Mouse (Mus musculus) layer of hippocampus, postnatal 14 days (tissue): Measurements from ENCODE around the gene Spaca4. TPM values are rescaled to one million over a fixed set of nuclear protein-coding genes. Genes with fewer than 3 reads are reported as not detected.

Experiments
- DNase-seq, 2 experiments: peaks; one replicate each; pipeline ENCODE4 v3.0.0; 2021 to 2022; ENCODE audit warnings: low spot score in 2 of 2, mixed read lengths in 1 of 2
- total RNA-seq, 2 experiments: library from RNA; stranded (reverse); gene quantifications; 2 replicates each; pipeline ENCODE4 v1.2.3; 2021

The Spaca4 gene
- total RNA-seq, 2 experiments from 2014 or later = not detected

DNA sequence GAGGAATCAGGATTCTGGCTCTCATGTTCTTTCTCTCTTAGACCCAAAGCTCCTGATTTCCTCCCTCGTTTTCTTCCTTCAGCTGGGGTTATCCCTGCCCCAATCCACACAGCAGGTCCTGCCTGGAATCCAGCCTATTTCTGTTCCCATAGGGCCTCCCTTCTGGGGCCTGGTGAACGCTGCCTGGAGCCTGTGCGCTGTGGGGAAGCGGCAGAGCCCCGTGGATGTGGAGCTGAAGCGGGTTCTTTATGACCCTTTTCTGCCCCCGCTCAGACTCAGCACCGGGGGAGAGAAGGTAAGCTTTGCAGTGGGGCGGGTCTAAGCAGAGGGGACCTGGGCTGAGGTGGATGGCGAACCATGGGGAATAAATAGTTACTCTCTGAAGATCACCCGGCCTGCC is 24.5 kb downstream of the Spaca4 start:
- DNase-seq = peak in 1 of 2 experiments; percentile 66

DNA sequence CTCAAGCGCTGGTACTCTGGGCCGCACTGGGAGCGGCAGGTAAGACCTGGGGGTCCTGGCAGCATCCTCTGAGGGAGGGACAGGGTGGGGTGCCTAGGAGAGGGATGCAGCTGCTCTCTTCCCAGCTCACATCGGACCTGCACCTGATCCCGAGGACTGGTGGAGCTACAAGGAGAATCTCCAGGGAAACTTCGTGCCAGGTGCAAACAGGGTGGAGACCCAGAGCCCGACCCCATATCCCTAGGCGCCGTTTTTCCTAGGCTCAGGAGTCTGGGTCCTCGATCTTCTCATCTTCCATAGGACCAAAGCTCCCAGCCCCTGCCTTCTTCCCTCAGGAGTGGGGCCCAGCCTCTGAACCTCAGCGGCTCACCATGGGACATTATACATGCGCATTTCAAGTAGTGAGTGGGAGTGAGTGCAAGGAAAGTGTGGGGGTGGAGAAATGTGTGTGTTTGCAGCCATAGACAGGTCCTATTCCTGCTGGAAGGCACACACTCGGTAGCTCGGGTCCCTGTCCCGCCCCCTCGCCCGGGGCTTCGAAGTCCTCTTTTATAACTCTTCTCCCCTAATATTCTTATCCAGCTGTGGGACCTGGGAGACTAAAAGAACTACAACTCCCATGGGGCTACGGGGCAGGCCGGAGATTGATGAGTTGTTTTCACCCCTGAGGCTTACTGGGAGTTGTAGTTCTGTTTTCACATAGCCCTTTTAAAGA is 25.2 kb downstream of the Spaca4 start:
- peak; percentile 78 to 91 for DNase-seq

DNA sequence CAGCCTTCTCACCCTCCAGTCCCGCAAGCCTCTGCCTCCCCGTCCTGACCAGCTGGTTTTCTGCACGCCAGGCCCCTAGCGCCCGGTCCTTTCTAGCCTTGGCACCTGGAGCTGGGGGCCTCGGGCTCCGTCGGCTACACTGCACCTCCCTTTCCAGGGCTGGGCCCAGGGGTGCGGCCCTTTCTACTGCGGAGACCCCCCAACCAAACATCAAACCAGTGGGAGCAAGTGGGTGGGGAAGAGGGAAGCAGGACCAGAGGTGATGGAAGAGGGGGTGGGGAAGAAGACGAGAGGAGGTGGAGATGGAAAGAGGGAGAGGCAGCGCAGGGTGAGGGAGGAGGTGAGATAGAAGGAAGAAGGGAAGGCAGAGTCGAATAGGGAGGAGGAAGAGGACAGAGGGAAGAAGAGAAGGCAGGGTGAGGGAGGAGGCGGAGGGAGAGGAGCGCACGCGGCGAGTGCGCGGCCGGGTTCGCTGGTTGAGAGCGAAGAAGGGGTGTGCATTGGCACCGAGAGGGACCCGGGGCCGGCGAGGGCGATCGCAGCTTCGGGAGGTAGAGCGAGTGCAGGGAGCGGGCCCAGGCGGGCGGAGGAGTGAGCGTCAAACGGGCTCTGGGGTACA is 26.0 kb downstream of the Spaca4 start, which contains the start of gene Car11:
Gene Car11 (plus strand): TSS at position 321 of the 619 bp plus-strand sequence.
- DNase-seq = peak; percentile 37 to 39

DNA sequence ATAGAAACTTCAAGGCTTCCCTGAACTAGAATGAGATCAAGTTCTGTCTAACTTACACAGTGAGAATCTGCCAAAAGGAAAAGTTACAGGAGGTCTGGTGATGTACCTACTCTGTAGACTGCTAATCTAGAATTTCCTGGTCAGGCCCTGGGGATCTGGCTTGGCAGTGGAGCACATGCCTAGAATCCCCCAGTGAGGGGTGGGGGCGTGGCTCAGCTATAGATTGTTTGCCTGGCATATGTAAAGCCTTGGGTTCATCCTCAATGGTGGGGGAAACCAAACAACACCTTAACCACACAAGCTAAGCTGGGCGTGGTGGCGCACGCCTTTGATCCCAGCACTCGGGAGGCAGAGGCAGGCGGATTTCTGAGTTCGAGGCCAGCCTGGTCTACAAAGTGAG is 27.7 kb downstream of the Spaca4 start:
- DNase-seq = no peak

DNA sequence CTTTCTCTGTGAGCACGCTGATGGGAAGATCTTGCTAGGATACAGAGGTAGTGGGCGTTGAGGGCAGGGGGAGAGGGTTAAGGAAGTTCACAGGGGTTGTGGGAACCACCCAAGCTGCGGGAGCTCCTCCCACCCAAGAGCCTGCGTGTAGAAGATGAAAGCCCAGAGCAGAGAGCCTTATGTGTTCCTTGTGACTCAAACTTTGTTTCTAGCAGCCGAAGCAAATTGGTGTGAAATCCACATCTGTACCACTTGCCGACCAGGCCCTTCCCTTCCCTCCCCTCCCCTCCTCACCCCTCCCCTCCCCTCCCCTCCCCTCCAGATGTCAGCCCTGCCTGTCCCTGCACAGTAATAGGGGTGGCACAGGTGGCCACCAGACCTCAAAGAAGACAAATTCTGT is 30.5 kb downstream of the Spaca4 start:
- DNase-seq = no peak

DNA sequence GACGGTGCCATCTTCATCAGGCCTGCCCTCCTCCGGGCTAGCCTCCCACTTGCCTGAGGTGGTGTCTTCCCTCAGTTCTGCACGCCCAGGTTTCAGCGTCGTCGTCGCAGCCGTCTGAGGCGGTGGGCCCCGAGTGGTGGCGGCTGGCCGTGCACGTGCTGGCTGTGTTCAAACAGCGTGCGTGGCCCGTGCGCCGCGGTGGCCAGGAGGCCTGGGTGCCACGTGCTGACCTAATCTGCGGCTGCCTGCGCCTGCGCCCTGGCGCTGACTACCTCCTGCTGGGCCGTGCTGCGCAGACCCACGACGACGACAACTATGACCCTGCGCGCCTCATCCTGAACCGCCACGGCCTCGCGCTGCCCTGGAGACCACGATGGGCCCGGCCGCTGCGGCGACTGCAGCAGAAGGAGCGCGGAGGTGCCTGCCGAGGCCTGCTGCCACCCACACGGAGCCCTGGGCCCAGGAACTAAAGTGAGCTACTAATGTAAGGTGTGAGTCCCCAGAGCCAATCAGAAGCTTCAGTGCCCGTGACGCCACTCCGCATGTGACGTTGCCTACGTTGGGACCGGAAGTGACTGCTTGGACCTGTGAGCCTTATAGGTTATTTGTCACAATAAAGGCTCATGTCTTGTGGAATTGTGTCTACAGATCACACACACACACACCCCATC is 31.6 kb downstream of the Spaca4 start, which contains the start of gene Sec1:
Gene Sec1 (minus strand): TSS at position 482 of the 671 bp plus-strand sequence.
- no peak for DNase-seq

DNA sequence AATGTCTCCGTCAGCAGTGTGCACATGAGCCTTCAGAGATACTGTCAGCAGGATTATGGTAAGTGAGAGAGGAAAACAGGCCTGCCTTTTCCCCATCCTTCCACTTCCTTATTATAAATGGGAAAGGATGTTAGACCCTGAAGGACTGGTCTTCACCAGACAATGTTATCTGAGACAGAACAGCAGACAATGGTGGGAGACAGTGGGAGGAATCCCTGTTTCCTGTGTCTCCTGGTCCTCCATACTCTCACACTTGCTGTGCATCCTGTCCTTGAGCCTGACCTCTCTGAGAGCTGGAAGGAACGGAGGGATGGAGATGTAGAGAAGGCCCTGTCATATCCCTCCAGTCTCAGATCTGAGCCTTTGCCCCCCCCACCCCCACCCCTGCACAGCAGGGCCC is 33.2 kb downstream of the Spaca4 start:
- no peak for DNase-seq

DNA sequence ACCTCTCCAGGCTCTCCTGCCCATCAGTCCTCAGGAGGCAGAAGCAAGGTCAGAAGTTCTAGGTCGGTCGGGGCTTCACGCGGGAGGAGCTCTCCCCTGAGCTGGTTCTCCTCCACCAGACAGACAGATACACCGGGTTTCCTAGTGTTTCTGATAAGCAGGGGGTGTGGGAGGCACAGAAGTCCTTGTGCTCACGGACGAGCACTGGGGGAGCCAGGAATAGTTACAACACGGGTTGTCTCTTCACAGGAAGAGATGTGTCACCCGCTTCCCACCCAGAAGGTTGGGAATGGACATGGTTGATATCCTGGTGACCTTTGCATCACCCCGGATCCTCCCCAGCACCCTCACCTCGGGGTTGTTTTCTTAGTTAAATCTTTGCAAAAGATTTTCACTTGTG is 35.8 kb downstream of the Spaca4 start:
- DNase-seq = no peak

DNA sequence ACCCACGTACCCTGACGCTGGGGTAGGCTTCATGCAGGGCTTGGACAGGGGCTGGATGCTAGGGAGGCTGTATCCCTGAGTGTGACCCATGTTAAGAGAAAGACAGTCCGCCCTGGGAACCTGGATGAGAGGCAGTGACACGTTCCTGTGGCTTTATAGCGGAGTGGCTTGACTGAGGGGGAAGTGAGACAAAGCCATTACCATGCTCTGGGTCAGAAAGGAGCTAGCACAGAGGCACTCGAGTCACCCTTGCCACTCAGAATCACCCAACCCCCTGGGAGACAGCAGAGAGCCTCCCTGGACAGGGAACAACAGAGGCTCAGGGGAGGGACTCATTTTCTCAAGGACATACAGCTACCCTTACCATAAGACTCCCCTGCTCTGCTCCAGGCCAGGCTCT is 36.5 kb downstream of the Spaca4 start:
- no peak for DNase-seq

DNA sequence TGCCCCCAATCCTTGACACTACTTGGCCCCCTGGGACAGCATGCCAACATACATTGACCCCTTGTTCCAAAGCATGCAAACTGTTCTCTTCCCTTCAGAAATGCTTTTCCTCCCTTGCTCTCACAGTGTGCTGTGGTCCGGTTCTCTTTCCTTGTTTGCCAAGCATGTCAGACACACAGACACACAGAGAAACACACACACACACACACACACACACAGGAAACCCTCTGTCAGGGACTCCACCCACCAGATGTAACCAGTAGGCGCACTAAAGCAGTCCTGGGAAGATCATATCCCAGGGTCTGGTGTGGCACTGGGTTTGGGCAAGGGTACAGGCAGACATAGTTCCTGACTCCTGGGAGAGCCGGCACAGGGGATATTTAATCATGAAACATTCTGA is 38.8 kb downstream of the Spaca4 start:
- no peak for DNase-seq

DNA sequence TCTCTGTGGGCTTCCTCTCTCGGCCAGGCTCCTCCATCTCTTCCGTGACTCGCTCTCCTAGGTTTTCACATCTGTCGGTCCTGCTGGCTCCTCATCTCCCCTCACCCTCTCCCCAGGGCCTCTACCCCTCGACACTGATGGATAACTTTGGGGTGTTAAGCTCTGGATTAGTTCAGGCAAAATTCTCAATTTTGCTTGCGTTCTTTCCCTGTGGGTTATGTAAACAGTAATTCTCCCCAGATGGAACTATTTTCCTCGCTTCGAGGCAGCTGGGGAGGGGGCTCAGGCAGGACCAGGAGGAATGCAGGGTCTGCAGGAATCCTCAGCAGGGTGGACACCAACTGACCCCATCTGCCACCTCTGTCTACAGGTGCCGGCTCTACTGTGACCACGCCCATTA is 39.8 kb downstream of the Spaca4 start:
- DNase-seq = no peak

DNA sequence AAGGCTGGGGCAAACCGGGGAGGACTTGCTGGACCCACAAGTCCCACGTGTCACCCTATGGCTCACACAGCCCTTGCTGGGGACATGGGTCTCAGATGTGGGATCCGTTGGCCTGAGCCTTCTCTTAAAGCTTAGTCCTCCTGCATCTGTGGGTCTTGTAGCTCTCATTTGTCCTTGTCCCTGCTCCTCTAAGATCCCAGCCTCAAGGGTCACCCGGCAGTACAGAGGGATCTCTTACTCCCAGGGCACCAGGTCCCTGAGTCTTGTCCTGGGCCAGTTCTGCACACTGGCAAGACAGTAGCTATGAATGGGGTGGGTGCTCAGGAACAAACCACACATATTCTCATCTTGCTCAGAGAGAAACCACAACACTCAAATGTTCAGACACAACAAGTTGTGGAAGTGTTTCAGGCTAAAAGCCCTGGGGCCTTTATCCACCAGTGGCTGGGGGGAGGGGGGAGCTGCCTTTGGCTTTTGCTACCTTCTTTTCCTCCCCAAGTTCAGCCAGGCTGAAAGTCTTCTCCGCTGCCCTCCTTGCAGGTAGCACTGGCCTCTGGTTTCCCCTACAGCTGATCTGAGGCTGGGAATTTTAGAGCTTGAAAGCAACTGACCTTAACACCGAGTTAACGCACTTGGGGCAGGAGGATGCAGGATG is 42.1 kb downstream of the Spaca4 start, which contains the start of gene Ntn5:
Gene Ntn5 (plus strand): TSS at position 627 of the 655 bp plus-strand sequence.
- no peak for DNase-seq

DNA sequence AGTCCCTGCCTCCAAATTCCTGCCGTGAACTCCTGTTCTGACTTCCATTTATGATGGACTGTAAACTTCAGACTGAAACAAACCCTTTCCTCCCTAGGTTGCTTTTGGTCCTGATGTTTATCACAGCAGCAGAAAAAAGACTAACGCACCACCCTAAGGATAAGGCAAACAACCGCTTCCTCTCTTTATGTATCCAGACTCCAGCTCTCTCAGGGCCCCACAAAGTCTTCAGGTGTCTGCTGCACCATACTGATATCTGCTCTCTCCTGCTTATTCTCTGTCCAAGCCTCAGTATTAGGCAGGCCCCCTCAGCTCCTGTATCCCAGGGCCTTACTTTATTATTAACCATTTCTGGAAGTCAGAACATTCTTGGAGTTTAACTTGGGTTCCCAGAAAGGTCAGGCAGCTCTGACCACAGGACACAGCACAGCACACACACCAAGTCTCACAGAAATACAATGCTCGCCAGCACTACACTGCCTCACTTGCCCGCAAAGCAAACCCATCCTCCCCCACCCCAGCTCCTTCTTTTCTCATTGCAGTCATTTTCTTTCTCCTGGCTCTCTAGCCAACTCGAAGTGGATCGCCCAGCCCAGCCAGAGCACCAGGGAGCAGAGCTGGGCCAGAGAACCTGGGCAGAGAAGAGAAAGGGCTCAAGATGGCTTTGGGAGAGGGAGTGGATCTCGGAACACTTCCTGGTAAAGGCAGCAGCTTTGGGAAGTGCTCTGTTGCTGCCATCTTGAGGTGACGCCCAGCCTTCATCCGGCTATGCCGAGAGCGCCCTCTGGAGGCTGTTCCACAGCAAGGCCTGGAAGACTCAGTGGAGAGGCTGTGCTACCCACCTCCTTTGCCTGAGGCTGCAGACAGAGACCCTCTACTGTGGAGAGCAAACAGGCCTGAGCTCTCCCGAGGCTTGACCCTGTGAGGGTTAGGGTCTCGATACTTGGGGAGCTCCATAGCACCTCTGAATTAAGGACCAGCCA is 43.2 kb downstream of the Spaca4 start:
- DNase-seq = peak; percentile 89 to 92

DNA sequence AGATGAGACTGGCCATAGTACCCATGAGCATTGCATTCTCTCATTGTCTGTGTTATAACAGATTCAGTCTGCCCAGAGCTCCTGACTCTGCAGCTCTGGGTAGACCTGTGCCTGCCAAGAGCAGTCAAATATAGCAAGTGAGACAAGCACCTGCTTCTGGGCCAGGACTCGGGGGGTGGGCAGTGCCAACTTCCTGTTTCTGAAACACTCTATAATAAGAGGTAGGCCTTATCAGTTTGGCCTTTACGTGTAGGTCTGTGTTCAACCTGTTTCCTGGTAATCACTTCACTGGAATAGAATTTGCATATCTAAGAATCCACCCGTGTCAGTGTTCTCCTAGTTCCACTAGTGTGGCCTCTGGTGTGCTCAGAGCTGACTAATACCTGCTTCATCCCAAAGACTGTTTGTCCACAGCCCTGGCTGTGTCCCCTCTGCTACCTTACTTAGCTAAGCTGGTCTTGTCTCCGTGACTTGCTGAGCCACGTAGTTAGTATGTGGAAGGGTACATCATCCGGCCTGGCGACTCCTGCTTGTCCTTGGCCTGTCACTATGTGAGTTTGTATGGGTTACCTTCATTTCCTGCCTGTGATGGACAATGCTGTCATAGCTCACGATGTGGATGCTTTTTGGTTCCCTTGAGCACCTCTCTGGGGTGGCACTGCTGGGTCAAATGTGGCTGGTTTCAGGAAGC is 44.4 kb downstream of the Spaca4 start:
- DNase-seq = no peak

DNA sequence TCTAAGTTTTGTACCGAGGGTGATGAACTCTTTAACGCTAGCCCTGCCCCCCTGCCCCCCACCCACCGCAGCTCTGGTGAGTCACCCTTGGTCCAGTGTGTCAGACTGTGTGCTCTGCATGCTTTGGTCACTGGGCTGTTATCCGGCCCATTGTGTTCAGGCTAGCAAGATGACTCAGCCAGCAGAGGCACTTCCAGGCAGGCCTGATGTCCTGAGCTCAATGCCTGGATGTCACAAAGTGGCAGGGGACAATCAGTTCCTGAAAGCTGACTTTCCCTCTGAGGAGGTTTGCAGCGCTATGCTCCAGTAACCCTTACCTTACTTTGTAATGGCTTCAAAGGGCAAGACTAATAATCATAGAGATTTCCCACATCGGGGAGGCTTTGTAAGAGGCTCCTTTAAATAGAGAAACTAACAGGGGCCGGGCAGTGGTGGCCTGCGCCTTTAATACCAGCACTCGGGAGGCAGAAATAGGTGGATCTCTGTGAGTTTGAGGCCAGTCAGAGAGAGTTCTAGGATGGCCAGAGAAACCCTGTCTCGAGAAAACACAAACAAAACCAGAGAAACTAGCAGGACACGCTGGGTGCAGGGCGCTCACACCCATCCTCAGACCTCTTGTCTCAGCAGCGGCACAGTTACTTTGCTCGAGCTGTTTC is 45.5 kb downstream of the Spaca4 start:
- DNase-seq = no peak

DNA sequence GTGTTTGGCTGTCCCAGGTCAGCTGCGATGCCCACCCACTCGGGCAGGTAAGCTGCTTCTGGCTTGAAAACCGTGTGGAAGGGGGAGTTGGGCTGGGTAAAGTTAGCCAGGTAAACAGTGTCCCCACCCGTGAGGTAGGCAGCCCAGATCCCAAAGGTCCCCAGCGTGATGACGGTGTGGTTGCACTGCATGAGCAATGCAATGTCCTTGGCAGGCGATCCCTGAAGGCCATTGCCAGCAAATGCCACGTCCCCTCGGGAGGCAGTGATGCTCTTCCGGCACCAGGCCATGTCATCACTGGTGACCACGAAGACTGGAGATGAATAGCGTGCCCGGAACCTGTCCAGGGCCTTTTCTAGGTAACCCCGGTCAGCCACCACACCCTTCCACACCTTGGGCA is 47.1 kb downstream of the Spaca4 start:
- DNase-seq = no peak

DNA sequence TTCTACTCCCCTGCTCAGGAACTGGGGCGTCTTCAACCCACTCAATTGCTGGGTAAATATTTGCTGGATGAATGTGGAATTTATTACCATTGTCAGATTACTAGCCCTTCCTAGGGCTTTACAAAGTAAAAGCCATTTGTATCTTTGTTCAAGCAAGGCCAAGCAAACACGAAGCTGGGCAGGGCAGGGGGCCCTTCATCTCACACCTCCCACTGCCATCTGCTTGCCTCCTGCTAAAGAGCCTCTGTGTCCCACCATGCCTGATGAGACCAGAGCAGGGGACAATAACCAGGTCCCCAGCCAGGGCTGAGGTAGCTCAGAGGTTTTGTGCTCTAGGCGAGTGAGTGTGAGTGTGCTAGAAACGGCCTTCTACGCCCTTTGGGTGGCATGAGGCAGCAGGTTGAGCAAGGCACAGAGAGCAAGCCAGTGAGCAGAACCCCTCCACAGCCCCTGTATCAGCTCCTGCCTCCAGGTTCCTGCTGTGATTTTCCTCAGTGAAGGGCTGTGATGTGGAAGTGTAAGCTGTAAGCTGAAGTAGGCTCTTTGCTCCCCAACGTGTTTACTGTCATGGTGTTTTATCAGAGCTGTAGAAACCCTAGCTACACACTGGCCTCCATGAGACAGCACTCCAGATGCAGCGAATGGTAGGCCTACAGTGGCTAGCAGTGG is 47.9 kb downstream of the Spaca4 start:
- no peak for DNase-seq
